Mouse (Mus musculus): Measurements from ENCODE around the gene Vdac1. TPM values are rescaled to one million over a fixed set of nuclear protein-coding genes. Genes with fewer than 3 reads are reported as not detected.

Gene Vdac1
- polyA plus RNA-seq (2015; fragmentation: Nextera tagmentation; extraction: Ambion mirVana): 226 and 233 TPM in 2 replicates

DNA sequence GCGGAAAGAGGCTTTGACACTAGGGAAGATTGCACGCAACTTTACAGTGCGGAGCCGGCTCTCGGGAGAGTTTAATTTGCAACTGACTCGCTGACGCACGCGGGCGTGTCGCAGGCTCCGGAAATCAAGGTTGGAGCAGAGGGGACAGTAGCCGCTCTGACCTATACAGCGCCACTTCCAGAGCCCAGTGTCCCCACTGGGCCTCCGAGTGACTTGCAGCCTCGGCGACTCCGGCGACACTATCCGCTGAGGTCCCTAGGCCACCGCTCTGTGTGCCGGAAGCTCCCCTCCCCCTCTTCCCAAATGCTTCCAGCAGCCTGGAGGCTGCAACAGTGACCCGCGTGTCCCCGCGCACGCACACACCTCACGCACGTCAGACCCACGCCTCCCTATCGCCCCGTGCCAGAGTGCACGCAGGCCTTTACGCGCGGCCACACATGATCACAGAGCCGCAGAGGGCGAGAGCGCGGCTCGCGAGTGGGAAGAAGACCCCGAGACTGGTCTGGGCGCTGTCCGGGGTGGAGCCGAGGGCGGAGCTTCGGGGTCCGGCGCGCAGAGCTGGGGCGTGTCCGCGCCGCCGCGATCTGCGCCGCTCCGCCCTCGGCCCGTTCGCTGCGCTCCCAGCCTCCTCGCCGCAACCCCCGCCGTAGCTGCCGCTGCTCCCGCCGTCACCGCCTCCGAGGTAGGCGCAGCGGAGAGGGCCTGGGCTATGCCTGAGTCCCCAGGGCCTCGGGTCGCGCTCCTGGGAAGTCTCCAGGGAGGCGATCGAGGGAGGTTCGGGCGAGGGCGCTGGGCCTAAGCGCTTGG lies at the start of gene Vdac1:
Vdac1 (plus strand) TSS at position 390 of the 807 bp plus-strand sequence.
- peak; percentile 85 for DNase-seq (ENCODE audit: low spot score)

DNA sequence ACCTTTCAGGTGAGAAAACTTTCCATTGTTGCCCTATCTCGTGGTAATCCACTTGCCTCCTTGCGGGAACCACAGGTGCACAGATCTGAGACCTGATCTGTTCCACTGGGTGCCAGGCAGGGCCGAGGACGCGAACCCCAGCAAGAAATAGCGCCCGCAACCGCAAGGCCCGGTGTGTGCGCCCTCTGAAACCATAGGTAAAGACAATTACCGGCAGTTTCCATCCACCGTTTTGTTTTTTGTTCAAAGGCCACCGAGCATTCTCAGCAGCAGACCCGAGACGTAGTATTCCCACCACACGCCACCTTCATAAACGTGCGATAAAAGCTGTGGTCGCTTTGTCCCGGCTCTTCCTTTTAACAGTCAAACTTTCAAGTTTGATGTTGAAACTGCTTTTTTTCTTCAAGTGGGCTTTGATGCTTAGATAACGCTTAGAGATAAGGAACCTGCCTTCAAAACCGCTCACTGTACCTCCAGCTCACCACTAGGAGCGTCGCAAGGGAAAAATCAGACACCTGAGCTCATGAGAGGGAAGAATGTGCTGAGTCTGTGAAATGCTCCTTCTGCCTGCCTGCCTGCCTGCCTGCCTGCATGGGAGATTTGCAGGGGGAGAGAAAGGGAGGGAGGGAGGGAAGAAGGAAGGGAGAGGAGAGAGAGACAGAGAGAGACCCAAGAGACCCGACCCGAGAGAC lies 46.4 kb upstream of the Vdac1 start:
- peak; percentile 97 for DNase-seq (ENCODE audit: low spot score)

DNA sequence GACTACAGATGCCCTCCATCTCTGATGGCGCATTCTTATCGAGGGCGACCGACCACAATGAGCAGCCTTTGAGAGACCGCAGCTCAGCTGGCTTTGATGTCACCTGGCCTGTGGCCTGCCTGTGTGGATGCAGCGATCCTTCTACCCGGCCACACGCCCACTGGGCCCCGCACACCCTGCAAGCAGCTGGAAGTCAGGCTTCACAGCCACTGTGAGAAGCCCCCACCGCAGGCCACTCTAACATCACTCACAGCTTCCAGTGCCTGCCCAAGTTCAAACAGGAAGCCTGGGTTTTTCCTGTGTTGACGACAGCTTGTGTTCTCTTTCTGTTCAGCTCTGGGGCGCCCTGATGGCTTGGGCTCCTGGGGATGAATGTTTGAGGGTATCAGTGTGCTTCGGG lies 42.2 kb upstream of the Vdac1 start:
- DNase-seq (ENCODE audit: low spot score): peak; percentile 88

DNA sequence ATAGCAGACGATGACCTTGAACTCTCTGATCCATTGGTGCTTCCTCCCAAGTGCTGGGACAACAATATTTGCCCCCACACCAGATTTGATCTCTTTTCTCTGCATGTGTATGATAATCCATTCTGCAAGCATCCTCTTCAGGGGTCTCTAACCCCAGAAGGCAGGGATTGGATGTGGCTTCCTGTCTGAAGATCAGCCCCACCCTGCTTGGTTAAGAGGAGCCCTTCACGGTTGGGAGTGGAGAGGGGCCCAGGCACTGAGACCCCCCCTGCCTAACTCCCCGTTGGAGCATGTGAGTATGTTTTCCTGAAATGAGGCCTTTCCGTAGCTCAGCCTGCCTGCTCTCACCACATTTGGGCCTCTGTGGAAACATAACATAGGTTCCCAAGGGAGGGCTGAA lies 41.0 kb upstream of the Vdac1 start:
- DNase-seq (ENCODE audit: low spot score): peak; percentile 50

DNA sequence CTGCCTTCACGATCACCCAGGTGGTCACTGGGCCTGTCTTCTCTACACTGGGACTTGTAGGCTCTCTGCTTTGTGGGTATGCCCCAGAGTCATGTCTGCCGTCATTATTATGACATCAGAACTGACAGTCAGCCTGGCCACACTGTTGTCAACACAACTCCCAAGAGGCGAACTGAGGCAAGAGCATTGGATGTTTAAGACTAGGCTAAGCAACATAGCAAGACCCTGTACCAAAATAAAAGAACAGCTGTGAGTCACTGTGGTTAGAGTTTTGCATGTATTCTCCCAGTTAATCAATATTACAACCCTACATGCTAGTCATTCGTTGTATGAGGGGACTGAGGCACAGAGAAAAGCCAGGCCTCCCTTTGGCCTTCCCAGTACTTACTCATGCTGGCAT lies 40.1 kb upstream of the Vdac1 start:
- no peak for DNase-seq (ENCODE audit: low spot score)

DNA sequence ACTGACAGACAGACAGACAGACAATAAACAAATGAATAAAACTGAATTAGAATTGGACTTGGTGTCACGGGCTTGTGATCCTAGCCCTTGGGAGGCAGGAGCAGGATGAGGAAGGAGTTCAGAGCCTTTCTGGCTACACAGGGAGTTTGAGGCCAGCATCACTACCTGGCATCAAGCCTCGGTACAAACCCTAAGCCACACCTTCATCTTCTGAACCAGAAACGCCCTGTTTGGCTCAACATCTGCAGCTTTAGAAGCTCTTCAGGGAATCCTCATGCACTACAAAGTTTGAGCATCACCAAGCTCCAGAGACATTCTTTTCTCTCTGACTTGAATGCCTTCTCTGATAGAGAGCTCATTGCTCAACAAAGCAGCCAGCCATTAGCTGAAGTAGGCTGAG lies 39.1 kb upstream of the Vdac1 start:
- DNase-seq (ENCODE audit: low spot score): peak; percentile 70

DNA sequence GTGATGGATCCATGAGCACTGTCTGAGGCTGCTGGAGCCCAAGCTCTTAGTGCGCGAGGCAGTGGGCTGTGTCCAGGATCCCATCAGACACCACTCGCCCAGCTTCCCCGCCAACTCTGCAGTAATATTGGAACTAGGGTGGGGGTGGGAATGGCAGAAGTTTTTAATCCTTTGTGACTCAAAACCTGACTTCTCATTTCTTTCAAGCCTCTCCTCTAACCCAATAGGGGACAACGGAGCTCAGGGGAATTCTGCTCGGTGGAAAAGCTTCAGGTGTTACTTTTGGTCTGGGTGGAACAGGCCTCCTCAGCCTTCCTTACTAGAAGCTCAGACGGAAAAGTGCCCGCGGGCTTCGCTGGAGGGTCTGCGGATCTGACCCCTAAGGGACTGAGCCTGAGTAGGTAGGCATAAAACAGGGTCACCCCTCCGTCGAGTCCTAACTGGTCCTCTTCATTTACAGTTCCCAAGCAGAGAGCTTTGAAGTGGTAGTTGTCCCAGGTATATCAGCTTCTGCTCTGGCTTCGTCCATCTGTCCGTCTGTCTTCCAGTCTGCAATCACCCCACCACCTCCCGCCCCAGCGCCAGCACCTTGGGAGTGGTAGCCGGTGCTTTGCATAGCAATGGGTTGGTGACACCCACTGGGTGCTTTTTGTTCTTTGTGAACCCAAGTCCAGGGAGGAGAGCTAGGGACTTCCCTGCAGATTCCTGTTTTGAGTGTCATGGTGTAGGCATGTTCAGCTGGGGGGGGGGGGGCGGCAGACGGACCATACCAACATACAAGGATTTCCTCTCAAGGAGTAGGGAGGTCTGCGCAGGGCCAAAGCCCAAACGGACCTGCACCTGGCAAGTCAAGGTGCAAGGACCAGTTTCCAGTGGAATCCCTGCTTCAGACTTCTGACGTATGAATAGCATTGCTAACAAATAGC lies 36.0 kb upstream of the Vdac1 start:
- DNase-seq (ENCODE audit: low spot score): no peak

DNA sequence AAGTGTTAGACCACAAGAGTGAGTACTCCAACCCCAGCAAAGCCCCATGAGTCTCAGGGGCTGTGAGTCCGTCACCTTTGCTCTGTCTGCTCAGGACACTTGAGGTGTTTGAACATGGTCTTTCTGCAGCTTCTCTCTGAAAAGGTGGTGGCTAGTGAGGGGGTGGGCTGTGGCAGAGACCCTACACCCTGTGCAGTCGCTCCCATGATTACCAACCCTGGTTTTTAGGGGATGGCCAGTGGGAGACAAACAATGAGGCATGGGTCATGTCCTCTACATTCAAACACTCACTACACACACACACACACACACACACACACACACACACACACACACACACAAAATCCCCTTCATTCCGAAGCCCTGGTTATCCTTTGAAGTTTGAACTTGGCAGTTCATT lies 33.3 kb upstream of the Vdac1 start:
- no peak for DNase-seq (ENCODE audit: low spot score)

DNA sequence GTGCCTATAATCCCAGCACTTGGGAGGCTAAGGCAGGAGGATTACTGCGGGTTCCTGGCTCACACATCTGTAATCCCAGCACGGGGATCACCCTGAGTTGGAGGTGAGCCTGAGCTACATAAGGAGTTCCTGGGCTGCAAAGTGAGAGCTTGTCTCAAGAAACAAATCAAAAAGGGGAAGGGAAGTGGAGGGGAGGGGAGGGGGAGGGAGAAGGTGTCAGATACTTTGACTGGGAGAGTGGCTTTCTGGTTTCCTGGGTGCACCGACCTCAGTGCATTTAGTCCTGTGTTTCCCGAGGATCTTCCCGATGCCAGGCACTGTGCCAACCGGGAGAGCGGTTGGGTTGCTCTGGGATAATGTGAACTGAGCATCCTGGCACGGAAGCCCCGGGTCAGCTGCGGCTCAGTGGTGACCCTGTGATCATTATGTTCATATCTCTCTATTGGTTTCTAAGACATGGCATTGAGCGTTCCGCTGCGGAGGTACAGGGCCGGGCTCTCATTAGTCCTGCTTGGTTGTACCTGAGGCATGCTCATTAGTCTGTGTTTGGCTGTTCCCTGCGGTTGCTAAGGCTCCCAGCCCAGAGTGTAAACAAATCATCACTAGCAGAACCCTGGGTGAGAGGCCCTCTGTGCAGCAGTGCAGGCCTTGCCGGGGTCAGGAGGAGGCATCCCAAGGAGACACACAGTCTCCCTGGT lies 28.1 kb upstream of the Vdac1 start:
- no peak for DNase-seq (ENCODE audit: low spot score)

DNA sequence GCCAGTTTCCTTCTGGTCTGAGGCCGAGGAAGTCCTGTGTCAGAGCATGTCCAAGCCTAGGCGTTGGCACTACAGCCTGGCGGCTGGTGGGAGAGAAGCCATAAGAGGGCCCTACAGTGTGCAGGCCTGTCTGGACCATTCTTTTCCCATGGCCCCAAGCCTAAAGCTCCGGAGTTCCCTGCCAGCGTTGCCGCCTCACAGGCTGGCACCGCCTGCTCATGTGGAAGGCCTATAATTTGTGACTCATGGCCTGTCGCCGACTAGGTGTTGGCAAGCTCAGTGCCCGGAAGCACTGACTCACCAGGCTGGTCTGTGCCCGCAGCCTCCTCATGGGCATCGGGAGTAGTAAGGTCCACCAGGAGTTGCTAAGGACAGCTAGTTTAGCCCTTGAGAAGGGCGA lies 27.0 kb upstream of the Vdac1 start:
- DNase-seq (ENCODE audit: low spot score): no peak

DNA sequence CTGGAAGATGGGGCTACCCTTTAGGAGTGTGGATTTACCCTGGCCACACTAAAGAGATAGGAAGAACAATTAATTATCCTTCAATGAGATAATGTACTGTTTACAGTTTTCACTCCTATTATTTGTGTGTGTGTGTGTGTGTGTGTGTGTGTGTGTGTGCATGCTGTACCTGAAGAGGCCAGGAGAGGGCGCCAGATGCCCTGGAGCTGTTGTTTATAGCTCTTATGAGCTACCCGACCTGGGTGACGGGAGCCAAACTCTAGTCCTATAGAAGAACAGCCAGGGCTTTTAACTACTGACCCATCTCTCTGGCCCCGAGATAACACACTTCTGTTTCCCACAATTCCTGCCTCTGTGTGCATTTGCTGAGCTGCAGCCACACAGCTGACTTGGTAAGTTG lies 25.4 kb upstream of the Vdac1 start:
- no peak for DNase-seq (ENCODE audit: low spot score)

DNA sequence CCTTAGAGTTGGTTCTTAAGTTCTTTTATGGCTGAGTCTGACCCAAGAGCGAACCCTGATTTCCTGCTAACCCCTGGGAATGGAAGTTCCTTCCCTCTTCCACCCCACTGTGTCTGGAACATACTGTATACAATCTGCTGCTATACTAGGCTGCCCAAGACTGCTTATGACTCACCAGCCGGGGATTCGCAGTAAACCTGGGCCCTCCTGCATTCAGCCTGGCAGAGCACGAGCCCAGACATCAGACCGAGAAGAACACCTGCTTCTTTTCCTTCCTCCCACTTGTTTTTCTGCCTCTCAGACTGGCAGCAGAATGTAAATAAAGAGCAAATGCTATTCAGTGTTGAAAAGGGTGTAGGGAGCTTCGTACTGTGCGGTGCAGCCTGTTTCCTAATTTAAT lies 24.7 kb upstream of the Vdac1 start:
- DNase-seq (ENCODE audit: low spot score): peak; percentile 73

DNA sequence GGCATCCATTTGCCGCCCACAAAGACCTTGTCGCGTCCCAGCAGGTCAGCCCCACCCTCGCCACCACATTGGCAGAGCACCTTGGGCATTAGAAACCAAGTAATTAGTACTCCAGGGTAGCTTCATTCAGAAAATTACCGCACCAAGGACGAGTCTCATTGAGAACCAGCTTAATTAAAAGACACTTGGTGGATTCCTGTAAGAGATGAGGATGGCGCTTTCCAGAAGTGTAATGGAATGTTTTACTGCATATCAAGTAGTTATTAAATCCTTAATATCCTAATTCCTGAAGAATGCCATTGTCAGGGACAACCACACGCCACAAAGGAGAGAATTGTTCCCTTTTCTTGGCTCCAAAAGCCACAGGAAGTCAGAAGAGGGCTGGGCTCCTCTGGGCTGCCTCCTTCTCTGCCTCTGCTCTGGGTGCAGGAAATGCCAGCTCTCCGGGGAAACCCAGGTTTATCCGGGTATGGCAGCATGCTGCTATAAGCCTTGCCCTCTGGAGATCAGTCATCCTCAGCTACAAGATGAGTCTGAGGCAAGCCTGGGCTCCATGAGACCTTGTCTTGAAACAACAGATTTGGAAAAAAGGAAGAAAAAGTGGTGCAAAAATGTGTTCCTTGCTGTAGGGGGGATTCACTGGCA lies 22.9 kb upstream of the Vdac1 start:
- DNase-seq (ENCODE audit: low spot score): peak; percentile 54

DNA sequence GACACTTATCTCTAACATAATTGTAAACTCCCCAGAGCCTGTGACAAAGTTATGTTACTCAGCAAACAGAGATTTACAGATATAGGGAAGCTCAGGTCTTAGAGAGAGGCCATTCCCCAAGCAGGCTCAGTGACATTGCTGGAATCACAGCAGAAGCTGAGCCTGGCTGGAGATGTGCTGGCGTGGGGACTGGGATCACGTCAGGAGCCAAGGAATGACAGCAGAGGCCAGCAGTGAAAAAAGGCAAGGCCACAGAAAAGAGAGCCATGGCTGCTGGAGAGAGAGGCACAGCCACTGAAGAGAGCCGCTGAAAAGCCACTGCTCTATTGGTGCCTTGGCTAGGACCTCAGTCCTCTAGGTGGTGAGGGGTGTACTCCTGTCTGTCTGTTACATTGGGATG lies 22.3 kb upstream of the Vdac1 start:
- DNase-seq (ENCODE audit: low spot score): no peak

DNA sequence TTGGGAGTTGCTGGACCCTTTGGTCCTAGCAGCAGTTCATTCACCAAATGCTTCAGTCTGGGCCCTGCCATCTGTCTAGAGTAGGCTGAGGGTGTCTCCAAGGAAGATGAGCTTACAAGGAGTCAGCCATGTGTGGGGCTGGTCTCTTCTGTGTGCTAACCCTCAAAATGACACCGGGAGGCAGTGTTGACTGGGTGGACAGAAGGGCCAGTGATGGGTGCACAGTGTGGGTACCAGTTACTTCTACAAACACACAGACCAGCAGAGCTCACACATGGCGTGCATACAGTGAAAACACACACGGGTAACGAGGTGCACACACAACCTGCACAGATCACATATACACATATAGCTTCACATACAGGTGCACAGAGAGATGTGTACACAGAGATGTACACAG lies 21.6 kb upstream of the Vdac1 start:
- no peak for DNase-seq (ENCODE audit: low spot score)

DNA sequence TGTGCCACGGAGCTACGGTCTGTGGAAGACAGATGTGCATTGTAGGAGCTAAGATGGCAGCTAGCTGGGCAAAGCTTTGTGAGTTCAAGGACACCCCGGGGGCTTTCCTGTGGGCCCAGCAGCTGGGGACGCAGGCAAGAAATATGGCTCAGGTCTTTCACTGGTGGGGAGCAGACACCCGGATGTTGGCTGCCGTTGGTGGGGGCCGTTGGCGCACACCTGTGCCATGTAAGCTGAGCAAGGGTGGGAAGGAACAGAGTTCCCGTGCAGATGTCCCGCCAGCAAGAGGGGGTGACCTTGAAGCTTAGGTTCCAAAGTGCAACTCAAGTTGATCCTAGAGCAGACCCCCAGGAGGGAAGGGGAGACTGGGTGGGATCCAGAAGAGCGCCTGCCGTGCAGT lies 21.1 kb upstream of the Vdac1 start:
- peak; percentile 92 for DNase-seq (ENCODE audit: low spot score)

DNA sequence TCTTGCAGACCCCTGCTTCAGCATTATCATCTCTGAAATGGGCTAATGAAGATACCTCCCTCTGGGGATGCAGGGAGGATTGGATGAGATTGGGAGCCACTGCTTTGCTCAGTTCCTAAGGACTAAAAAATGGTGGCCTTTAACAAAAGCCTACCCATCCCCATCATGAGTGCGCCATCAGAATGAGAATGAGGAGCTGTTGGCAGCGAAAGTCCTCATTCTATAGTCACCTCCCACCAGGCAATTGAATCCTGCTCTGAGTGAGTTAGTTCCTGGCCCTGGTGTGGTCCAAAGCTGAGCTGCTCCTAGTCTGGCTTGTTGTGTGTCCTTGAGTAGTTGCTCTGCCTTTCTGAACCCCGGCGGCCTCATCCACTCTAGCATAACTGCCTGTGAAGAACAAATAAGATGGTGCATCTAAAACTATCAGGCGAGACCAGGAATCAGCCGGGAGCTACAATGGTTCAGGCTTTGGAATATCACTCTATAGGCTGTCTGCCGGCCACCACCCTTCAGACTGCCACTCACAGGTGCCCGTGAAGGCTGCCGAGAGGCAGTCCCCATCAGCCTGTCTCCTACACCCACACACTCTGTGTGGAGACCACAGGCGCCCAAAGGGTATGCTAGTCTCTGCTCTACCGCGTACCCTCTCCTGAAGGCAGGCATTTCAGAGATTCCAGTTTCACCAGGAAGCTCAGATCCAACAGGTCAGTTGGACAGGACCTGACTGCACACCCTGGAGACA lies 20.4 kb upstream of the Vdac1 start:
- peak; percentile 46 for DNase-seq (ENCODE audit: low spot score)

DNA sequence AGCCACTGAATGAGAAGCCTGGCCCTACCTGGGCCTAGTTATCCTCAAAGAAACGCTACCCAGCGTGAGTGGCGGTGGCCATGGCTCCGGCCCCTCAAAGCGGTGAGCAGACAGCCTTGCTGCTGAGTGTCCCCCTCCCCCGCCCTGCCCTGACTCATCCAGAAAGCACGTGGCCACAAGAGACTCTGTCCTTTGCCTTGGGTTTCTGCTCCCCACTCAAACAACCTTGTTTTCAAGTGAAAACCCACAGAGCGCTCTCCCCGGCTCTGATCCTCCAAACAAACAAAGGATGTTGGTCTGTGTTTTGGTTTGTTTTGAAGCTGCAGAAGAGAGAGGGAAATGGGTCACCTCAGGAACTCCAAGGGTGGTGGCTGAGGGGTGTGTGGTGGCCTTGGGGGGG lies 19.7 kb upstream of the Vdac1 start:
- peak; percentile 93 for DNase-seq (ENCODE audit: low spot score)

DNA sequence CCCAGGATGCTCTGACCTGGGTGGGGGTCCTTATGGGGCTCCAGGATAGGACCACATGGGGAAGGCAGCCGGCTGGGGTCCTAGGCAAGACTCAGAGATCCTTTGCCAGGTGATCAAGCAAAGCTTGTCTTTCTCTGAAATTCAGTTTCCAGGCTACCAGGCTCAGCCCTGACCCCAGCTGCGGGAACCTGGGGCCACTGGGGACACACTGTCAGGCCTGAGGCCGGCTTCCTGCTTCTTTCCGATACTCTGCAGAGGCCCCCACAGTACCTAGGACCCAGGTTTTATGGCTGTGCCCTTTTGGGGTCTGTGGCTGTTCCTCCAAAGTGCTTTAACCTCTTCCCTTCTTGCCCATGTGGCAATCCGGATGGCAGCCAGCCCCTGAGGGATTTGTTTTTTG lies 19.2 kb upstream of the Vdac1 start:
- no peak for DNase-seq (ENCODE audit: low spot score)

DNA sequence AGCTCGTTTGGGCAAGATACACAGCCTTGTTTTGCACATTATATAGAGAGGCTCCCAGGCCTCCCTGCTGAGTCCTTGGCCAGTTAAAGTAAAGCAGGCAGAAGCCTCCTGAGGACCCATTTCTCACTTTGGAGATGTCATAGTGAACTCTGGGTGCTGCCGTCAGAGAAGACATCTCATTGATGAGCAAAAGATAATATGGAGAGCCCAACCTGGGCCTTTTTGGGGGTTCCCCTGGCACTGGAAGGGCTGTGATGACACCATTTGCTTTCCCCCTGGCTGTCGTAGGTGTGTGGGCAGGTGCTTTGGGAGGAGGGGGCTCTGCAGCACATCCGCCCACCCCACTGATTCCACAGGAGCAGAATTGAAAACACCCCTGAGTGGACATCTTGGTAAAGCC lies 18.4 kb upstream of the Vdac1 start:
- DNase-seq (ENCODE audit: low spot score): no peak

Data from thymus, postnatal 0 days (tissue).